Mouse (Mus musculus): ENCODE results near the gene Izumo1. TPM values are rescaled to one million over a fixed set of nuclear protein-coding genes. Genes with fewer than 3 reads are reported as not detected.

The Izumo1 gene
- polyA plus RNA-seq, 1 experiment from 2014 or later = 0.14 TPM

GRCm38 (mm10) chr7:45677627-45678295, 56.1 kb downstream of the Izumo1 start:
- H3K27ac ChIP-seq (ENCODE audit: low read length) = no peak overlapping the region
- H3K9me3 ChIP-seq (ENCODE audit: low read length) = no peaks in the 10 kb centered on the region
- WGBS = 66% methylated on average over 7 of the region's 7 CpGs
- no peaks in the 10 kb centered on the region for H3K36me3 ChIP-seq (ENCODE audit: insufficient read depth, low read length)
- no peaks in the 10 kb centered on the region for H3K27me3 ChIP-seq (ENCODE audit: insufficient read depth, low read length)
- H3K9ac ChIP-seq (replicated peaks; ENCODE audit: low read length) = no peak overlapping the region
- no peak overlapping the region for H3K4me3 ChIP-seq (ENCODE audit: low read length)
- ATAC-seq (ENCODE audit: low FRiP score, low TSS enrichment) = no peak
- no peak overlapping the region for H3K4me2 ChIP-seq (replicated peaks; ENCODE audit: low read depth, low read length)
- peaks cover 12% of the 10 kb centered on the region for H3K4me1 ChIP-seq (ENCODE audit: insufficient read depth, low read length)

Other genes starting within 250 kb of the Izumo1 start
- 211 and 227 TPM in 2 replicates for gene Snrnp70, start 226.1 kb upstream of the Izumo1 start, polyA plus RNA-seq (2015; fragmentation: Nextera tagmentation; extraction: Ambion mirVana)
- not detected in 2 replicates for gene Kcna7, start 216.2 kb upstream of the Izumo1 start, polyA plus RNA-seq (2015; fragmentation: Nextera tagmentation; extraction: Ambion mirVana)
- gene Ntf5, start 208.1 kb upstream of the Izumo1 start, polyA plus RNA-seq (2015; fragmentation: Nextera tagmentation; extraction: Ambion mirVana) = 1.5 and 1.6 TPM in 2 replicates
- not detected in 2 replicates for gene Lhb, start 201.0 kb upstream of the Izumo1 start, polyA plus RNA-seq (2015; fragmentation: Nextera tagmentation; extraction: Ambion mirVana)
- 51.1 and 51.7 TPM in 2 replicates for gene Gys1, start 187.0 kb upstream of the Izumo1 start, polyA plus RNA-seq (2015; fragmentation: Nextera tagmentation; extraction: Ambion mirVana)
- 164 and 173 TPM in 2 replicates for gene Ruvbl2, start 183.7 kb upstream of the Izumo1 start, polyA plus RNA-seq (2015; fragmentation: Nextera tagmentation; extraction: Ambion mirVana)
- gene Ftl1, start 161.9 kb upstream of the Izumo1 start, polyA plus RNA-seq (2015; fragmentation: Nextera tagmentation; extraction: Ambion mirVana) = 5,149 and 5,628 TPM in 2 replicates
- gene Bax, start 154.9 kb upstream of the Izumo1 start, polyA plus RNA-seq (2015; fragmentation: Nextera tagmentation; extraction: Ambion mirVana) = 172 and 182 TPM in 2 replicates
- gene Tulp2, start 139.9 kb upstream of the Izumo1 start, polyA plus RNA-seq (2015; fragmentation: Nextera tagmentation; extraction: Ambion mirVana) = 0.80 and 1.1 TPM in 2 replicates
- not detected in 2 replicates for gene Gm45808, start 135.0 kb upstream of the Izumo1 start, polyA plus RNA-seq (2015; fragmentation: Nextera tagmentation; extraction: Ambion mirVana)
- 2.4 and 3.3 TPM in 2 replicates for gene Dhdh, start 133.0 kb upstream of the Izumo1 start, polyA plus RNA-seq (2015; fragmentation: Nextera tagmentation; extraction: Ambion mirVana)
- gene Nucb1, start 111.4 kb upstream of the Izumo1 start, polyA plus RNA-seq (2015; fragmentation: Nextera tagmentation; extraction: Ambion mirVana) = 295 and 299 TPM in 2 replicates
- gene Ppp1r15a, start 95.5 kb upstream of the Izumo1 start, polyA plus RNA-seq (2015; fragmentation: Nextera tagmentation; extraction: Ambion mirVana) = 24.3 and 24.8 TPM in 2 replicates
- 4.4 and 5.3 TPM in 2 replicates for gene Plekha4, start 95.5 kb upstream of the Izumo1 start, polyA plus RNA-seq (2015; fragmentation: Nextera tagmentation; extraction: Ambion mirVana)
- gene Hsd17b14, start 66.9 kb upstream of the Izumo1 start, polyA plus RNA-seq (2015; fragmentation: Nextera tagmentation; extraction: Ambion mirVana) = 13.5 and 15.5 TPM in 2 replicates
- 87.9 and 93.2 TPM in 2 replicates for gene Bcat2, start 51.7 kb upstream of the Izumo1 start, polyA plus RNA-seq (2015; fragmentation: Nextera tagmentation; extraction: Ambion mirVana)
- not detected in 2 replicates for gene Fgf21, start 6.3 kb upstream of the Izumo1 start, polyA plus RNA-seq (2015; fragmentation: Nextera tagmentation; extraction: Ambion mirVana)
- gene Fut1, start 4.5 kb upstream of the Izumo1 start, polyA plus RNA-seq (2015; fragmentation: Nextera tagmentation; extraction: Ambion mirVana) = 0.27 and 0.32 TPM in 2 replicates
- 11.6 and 13.0 TPM in 2 replicates for gene Rasip1, start 5.7 kb downstream of the Izumo1 start, polyA plus RNA-seq (2015; fragmentation: Nextera tagmentation; extraction: Ambion mirVana)
- 8.0 and 9.0 TPM in 2 replicates for gene Mamstr, start 18.2 kb downstream of the Izumo1 start, polyA plus RNA-seq (2015; fragmentation: Nextera tagmentation; extraction: Ambion mirVana)
- 0.32 and 0.57 TPM in 2 replicates for gene Fut2, start 44.6 kb downstream of the Izumo1 start, polyA plus RNA-seq (2015; fragmentation: Nextera tagmentation; extraction: Ambion mirVana)
- gene Ntn5, start 62.2 kb downstream of the Izumo1 start, polyA plus RNA-seq (2015; fragmentation: Nextera tagmentation; extraction: Ambion mirVana) = 0.18 and 0.29 TPM in 2 replicates
- gene Sec1, start 72.6 kb downstream of the Izumo1 start, polyA plus RNA-seq (2015; fragmentation: Nextera tagmentation; extraction: Ambion mirVana) = 0.22 and 0.24 TPM in 2 replicates
- gene Car11, start 78.0 kb downstream of the Izumo1 start, polyA plus RNA-seq (2015; fragmentation: Nextera tagmentation; extraction: Ambion mirVana) = 10.7 and 11.6 TPM in 2 replicates
- 4.1 and 4.3 TPM in 2 replicates for gene Dbp, start 83.3 kb downstream of the Izumo1 start, polyA plus RNA-seq (2015; fragmentation: Nextera tagmentation; extraction: Ambion mirVana)
- gene Rpl18, start 93.6 kb downstream of the Izumo1 start, polyA plus RNA-seq (2015; fragmentation: Nextera tagmentation; extraction: Ambion mirVana) = 1,042 and 1,047 TPM in 2 replicates
- gene Sphk2, start 96.2 kb downstream of the Izumo1 start, polyA plus RNA-seq (2015; fragmentation: Nextera tagmentation; extraction: Ambion mirVana) = 36.2 and 36.7 TPM in 2 replicates
- gene Fam83e, start 99.4 kb downstream of the Izumo1 start, polyA plus RNA-seq (2015; fragmentation: Nextera tagmentation; extraction: Ambion mirVana) = 1.1 and 1.2 TPM in 2 replicates
- not detected in 2 replicates for gene Spaca4, start 104.0 kb downstream of the Izumo1 start, polyA plus RNA-seq (2015; fragmentation: Nextera tagmentation; extraction: Ambion mirVana)
- 1.3 and 1.8 TPM in 2 replicates for gene Lmtk3, start 161.9 kb downstream of the Izumo1 start, polyA plus RNA-seq (2015; fragmentation: Nextera tagmentation; extraction: Ambion mirVana)
- 1.9 and 2.5 TPM in 2 replicates for gene Sult2b1, start 162.9 kb downstream of the Izumo1 start, polyA plus RNA-seq (2015; fragmentation: Nextera tagmentation; extraction: Ambion mirVana)
- 125 and 126 TPM in 2 replicates for gene Cyth2, start 192.8 kb downstream of the Izumo1 start, polyA plus RNA-seq (2015; fragmentation: Nextera tagmentation; extraction: Ambion mirVana)
- 1.9 TPM in 2 replicates for gene Kcnj14, start 203.0 kb downstream of the Izumo1 start, polyA plus RNA-seq (2015; fragmentation: Nextera tagmentation; extraction: Ambion mirVana)
- gene Grwd1, start 209.1 kb downstream of the Izumo1 start, polyA plus RNA-seq (2015; fragmentation: Nextera tagmentation; extraction: Ambion mirVana) = 87.4 and 87.9 TPM in 2 replicates